Mouse (Mus musculus) lung, adult 18-20 months (tissue): ENCODE measurements at regions not wholly inside any gene's neighbourhood (a gene's known extent, or its start where the extent isn't known, plus 50 kb on each side); places are given as distances from the start of the nearest gene placed in this dataset.

Experiments used
- DNase-seq, 2 experiments: peaks; one replicate each; pipeline ENCODE4 v3.0.0; 2022; ENCODE audit warnings: mixed read lengths in 2 of 2

DNA sequence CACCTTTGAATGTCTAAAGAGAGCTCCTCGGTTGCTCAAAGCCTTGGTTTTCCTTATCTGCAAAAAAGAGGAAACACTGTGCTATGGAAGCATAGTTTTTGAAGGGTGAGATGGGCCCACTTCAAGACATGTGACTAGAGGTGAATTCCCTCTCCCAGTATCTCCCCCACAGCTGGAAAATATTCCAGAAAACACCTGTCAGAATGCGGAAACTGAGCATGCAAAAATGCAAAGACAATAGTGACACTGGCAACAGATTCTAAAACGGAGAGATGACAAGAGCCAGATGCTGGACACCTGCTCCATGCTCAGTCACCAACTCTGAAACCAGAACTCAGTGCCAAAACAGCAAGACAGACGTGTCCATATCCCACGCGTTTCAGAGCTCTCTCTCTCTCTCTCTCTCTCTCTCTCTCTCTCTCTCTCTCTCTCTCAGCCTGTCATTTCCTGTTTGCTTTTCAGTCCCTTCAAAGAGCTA is 117.5 kb upstream of the Itga4 start:
- DNase-seq: no peak

DNA sequence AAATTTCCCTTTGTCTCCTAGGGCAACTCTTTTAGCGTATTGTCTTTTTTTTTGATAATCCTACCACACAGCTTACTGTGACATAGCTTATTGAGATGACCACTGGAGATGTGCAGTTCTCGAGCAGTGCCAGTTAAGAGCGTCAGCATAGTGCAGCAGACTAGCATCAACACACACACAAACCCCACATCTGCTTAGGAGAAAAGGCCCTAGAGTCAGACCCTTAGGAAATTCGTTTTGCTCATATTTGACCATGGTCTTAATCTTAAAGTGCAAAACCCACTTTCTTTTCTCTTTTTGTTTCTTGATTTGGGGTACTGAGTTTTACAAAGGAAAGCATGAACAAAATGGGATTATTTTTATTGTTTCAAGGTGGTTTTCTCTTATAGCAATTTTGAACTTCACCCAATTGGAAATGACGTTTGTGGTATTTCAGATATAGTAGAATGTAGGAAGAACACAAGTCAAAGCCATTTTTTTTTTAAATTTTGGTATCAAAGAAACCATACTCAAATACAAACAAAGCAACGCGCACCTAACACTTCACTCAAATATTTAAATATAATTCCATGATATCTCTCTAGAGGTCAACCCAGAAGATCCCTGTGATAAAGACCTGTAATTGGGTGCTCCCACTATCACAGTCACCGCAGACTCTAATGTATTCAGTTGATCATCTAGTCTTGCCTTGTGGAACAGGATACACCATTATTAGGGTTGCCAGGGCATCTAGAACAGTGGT is 116.7 kb upstream of the Itga4 start:
- DNase-seq: no peak

DNA sequence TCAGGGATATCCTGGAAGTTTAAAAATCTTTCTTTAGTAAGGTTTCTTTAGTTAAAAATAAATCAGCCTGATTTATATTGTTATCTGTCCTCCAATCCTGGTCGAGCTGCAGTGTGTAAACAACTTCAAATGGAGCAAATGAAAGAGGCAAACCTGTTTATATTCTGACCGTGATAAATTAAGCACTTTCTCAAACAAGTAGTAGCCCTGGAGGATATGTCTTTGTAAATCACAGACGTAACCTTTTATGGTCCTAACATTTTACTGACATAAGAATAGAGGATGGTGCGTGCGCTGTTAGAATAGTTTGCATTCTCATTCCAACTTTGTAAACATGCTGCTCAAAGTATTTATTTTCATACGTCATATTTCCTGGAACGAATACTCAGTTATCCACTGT is 113.3 kb upstream of the Itga4 start:
- no peak for DNase-seq

DNA sequence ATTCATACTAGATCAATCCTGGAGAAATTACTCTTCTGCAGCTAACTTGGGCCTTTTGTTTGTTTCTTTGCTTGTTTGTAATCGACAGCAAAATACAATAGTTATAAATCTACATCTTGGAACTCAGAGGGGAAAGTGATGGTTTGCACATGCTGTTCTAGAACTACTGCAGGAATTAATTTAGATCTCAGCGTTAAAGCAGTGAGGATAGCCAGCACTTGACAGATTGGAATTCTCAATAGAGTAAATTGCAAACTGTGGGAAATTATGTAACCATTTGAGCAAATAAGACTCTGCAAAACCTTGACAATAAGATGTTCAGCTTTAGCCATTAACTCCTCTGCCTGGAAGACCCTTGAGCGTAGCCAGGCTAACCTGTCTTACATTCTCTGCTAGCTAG is 112.0 kb upstream of the Itga4 start:
- no peak for DNase-seq

DNA sequence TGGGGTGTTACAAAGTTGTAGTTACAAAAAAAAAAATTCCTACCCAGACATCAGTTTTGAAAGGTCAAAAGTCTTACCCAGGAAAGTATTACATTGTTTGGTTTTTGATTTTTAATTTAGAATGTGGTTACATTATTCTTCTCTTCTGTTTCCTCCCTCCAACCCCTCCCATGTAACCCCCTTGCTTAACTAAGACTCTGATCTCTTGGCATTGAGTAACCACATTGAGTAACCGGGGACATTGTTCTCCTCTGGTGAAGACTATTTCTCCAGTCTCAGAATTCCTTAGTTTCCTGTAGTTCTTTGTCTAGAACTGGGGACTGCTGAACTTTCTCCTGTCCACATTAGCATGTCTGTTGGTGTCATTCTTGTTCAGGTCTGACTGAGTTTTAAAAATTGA is 109.3 kb upstream of the Itga4 start:
- DNase-seq: no peak

DNA sequence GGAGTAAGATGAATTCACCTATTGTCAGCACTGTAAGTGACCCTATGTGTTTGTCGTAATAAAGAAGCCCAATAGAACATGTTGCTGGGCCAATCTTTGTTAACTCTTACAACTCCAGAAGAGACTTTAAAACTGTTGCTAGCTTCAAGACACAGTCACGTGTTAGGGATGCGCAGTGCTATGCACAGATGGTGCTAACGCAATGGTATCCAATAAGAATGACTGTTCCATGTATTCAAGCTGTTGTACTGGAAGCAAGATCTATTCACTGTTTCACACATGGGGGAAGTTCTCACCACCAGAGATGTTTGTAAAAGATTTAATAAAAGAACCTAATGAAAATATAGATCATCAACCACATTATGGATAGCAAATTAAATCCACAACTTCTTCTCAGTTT is 108.7 kb upstream of the Itga4 start:
- DNase-seq: no peak

DNA sequence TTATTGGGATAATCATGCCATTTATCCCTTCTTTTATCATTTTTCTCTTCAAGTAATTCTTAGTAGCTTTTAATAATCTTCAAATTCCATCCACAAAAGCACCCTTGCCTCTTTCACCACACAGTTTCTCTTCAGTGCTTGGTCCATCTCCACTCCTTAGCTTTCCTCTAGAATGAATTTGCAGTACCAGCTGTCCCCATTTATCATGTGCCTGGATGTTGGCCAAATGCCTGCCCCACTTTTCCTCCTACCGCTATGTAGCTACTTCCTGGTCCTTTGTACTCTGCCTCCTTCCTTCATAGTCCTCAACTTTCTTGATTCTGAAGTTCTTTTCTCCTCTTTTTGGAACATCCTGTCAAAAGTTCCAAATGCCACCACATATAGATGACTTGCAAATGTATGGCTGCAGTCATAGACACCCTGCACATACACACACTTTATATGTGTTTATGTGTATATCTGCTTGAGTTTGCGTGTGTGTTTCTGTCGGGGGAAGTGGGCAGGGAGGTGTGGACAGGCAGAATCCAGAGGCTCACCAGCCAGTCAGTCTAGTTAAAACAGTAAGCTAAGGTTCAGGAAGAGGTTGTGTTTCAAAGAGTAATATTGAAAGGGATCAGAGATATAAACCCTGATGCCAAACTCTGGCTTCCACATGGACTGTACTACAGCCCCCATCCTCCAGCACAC is 106.1 kb upstream of the Itga4 start:
- peak; percentile 17 to 21 for DNase-seq

DNA sequence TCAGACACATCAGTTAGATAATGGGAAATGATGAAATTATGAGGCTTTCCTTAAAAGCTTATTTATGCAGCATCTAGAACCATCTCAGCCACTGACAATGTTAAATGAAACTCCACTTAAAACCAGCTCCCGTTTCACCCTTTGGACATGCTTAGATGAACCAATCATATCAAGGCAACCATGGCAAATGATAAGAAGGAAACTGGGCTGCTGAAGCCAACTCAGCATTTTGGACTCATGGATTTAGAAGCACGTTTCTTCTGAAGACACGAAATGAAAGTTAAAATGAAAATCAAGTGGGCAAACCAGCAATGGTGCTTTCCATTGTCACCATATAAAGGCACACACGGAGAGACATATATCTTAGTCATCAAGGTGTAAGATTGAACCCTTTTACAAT is 103.6 kb upstream of the Itga4 start:
- DNase-seq: no peak

DNA sequence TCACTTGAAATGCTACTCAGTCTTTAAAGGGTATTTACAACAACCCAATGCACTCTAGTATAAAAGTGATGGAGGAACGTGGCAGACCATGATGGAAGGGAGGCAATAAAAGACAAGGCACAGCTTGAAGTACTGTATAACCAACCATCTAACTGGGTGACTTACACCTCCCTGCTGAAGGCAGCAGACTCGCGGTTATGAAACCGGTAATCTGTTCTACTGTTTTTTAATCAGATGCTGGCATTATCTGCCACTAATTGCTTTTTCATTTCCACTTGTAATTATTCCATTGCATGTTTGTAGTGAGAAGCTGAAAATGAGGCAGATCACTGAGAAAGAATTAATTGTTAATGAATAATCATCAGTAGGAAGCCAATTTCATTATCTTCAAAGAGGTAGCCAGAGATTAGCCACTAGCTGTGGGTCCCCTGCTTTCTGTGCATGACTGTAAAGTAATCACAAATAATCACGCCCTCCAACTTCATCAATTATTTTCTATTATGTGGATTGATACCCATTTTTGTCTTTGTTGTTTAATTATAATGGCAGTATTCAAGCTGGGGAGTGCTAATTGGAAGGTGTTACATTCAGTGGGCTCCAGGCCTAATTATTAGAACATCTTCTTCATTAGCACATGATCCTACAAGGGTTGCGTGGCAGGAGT is 103.1 kb upstream of the Itga4 start:
- DNase-seq: no peak

DNA sequence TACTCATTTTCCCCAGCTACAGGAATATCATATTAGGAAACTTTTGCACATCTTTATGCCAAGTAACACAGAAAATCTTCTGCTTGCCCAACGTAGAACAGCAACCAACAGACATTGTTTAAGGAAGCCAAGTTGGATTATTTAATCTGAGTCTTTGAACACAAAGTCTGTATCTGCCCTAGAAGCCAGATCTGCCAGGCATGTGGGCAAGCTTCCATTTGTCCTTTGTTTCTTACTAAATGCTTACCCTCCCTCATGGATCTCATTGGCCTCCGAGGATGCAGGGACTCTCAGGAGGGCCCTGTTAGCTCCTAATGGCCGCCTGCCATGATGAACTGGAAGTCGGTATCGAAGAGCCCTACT is 102.5 kb upstream of the Itga4 start:
- DNase-seq: no peak

DNA sequence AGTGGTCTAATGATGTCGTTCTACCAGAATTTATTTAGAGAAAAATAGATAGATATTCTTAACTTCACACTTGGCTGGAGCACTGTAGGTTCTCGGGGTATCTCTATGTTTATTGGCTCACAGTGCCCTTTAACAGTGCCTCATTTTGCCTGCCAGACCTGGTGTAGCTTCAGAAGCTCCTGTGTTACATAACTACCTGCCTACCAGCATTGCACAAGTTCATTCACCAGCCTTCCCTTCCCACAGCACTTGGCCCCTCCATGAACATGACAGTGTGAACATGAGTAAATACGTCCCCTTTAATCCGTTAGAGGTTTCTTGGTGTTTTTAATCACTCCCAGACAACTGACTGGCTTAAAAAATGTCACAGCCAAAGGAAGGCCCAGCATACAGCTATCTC is 102.2 kb upstream of the Itga4 start:
- DNase-seq: no peak

DNA sequence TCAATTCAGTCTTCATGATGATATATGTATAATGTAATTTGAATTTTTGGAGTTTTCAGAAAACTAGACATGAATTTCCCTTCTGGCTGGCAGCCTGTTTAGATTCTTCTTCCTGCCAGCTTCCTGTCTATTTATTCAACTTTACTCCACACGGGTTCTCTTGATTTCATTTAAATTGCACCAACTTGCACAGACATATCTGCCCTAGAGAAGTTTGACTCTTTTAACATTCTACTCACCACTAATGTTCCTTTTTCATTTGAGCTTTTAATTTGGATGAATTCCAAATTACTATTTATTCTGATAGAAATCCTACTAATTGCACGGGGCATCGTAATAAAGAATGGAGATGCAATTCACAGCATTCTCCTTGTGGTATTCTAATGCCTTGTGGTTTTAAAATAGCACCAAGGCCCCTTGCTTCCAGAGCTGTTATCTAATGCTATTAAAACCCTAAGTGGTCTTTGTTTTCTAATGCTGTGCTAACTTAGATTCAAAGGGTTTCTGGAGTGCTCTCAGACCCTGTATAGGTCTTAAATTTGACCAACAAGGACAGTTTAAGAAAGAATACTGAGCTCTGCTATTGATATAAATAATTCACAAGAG is 96.7 kb upstream of the Itga4 start:
- DNase-seq: no peak

DNA sequence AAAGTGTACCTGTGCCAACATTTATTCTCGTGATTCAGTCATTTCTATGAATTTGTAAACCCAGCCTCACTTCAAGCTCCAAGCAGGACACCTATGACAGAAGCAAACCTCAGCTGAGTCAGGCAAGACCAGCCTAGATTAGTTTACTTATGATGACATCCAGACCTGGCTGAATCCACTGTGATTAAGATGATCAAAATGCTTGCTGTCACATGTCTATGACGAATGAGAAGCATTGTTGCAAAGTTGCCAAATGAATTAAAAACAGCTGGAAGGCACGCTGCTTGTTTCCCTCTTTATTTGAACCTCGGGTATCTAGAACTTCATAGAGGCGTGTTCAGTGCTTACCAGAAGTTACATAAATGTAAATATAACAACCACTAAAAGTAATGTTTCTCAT is 95.9 kb upstream of the Itga4 start:
- no peak for DNase-seq

DNA sequence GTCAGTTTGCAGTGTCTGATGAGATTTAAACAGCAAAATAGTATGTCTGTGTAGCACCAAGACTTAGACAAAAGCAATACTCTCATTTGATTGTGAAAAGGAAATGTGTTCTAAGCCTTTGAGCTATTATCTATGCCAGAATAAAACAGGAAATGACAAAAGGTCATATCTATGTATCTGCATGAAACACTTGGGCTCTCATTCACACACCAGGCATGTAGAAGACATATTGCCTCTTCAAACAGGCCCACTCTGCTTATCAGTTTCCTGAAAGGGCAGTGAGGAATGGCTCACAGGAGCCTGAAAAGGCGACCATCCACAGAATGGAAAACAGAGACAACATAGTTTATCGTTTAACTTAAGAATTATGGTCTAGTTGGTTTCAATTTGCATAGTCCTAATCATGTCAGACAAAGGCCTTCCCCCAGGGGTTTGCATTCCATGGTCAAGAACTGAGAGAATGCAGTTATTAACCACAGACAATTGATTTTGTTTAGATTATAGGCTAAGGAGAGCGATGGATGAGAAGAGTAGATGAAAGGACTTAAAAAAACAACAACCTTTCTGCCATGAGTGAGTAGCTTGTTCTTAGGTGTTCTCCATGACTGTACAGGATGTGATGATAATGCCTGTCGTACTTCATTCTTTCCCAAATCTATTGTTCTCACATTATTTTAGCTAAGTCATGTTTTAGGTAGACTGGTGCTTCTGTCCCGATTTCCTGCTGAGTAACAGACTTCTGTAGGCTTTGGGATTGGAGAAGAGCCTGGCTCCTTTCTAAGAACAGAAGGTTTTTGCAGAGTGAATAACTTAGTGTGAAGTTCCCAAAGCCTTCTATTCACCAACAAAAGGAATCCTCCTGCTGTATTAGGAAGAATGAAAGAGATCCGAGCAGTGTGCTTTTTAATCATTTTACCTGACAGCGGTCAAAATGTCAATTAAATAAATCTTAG is 82.0 kb upstream of the Itga4 start:
- no peak for DNase-seq

DNA sequence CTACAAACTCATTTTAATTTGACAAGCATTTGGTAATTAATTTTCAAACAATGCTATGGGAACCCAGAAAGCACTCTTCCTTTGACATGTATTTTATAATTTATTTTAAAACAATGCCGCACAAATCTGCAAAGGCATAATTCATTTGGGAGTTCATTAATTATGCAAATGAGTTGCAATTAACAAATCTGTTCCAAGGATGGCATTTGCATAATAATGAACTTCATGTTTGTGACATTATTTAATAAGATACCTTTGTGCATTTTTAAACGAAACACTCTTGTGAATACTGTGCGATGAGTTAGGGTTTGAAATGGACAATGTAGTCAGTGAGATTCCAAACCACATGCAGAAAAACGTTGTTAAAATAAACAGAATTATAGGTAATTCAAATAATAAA is 80.9 kb upstream of the Itga4 start:
- DNase-seq: no peak

DNA sequence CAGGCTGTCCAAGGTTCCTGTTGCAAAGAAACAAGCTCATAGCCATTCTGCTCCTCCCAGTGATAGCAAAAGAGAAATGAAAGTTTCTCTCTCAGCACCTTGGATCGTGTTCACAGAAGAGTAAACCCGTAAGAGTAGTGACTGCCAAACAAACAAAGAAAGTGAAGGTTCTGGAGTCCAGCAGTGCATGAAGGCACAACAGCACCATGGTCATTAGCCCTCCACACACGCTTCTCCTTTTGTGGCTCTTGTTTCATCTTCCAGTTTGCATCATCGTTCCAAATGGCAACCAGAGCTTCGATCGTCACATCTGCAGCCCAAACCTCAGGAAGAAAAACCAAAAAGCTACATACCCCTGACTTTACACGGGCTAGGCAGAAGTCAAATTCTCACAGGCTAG is 74.4 kb upstream of the Itga4 start:
- DNase-seq: peak in 1 of 2 experiments; percentile 4

DNA sequence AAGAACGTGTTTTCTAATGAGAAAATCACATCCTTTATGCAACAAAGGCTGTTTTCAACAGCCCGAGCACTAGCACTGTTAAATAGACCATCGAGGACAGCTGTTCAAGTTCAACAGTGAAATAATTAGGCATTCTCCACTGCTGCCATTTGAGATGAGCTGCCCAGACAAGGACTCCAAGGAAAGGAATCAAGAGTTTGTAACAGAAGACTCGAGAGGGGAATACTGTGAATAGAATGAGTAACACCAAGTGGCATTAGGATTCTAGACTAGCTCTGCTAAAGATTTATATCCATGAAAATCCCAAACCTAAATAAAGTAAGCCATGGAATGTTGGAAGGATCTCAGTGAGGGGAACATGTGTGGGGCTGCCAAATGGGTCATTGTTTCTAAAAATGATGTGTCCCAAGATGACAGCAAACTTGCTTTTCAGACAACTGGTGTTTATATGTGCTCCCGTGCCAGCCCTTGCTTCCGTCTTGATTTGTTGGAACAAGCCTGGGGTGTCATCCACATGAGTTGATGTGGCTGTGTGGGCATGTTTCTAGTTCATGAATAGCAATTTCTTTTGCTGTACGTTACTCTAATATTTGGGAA is 72.1 kb upstream of the Itga4 start:
- DNase-seq: peak in 1 of 2 experiments; percentile 4

DNA sequence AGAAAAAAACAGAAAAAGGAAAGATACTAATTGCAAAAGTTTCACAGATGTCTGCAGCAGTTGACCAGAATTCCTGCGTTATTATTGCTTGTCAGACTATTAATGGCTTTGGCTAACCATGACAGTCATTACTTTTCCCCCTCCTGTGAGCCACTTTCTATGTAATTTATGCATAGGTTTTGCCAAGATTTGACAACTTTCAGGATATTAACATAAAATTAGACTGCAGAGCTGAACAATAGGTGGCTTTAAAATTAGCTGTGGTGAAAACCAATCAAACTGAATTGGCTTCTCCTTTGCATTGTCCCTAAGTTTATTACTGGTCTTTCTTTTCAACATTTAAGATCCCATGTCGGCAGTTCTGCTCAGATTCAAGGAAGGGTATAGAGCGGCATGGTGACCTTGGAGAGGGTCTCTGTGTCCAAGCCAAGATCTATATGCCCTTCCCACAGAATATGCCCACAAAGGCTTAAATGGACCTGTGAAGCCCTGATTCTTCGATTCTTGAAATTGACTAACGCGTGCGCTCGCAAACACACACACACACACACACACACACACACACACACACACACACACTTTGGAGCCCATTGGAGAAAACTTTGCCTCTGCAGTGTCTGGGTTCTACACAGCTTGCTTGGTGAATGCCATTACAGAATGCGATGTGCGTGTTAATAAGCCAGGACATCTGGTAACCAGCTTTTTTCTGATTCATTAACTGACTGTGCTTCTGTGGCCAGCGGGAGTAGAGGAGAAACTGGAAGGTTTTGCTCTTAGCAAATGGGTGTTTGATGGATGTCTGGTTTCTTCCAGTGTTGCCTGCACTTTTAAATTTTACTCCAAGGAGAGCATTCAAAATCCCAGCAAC is 69.8 kb upstream of the Itga4 start:
- DNase-seq: no peak

DNA sequence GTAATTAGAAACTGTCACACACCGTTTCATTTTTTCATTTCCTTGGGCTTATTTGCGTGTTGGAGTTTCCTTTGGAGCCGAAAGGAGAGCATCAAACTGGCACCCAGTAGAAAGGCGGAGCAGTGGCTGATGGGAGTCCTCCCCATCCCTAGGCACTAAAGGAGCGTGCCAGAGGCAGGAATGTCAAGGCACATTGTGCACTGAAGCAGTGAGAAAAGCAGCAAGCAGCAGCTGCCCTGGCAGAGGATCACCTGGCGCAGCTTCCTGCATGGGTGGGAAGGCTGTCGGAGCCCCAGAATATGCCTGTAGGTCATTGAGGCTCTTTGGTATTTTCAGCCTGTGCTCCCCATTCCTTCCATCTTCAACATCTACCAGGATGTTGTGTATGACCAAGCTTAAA is 68.3 kb upstream of the Itga4 start:
- no peak for DNase-seq

DNA sequence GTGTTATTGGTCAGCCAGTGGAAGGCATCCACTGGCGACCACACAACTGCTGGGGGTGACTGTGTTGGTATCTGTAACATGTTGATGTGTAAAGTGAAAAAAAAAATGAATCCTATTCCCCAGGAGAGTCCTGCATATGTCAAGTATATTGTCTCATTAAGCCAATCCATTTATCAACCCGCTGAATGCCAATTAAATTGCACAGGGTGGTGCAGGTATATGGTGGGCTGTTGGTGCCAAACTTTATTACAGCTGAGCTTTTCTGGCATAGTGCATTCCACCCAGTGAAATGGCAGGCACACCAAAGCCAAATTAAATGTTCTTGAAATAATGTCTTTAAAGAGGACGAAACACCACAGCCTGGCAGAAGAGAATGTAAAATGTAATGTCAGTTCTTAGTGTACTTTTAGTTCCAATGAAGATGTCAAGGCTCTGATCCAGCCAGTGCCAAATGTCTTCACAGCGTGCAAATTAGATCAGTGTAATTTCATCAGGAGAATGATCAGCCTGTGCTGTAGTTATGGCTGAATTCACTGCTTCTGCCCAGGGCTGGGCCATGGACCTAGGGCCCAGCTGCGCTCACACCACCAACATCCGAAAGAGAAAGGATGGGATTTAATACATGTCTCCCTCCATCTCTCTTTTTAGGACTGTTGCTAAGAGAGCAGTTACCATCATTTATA is 66.6 kb upstream of the Itga4 start:
- no peak for DNase-seq
